Mouse (Mus musculus) liver, embryonic 14.5 days (tissue): ENCODE measurements at regions not wholly inside any gene's neighbourhood (a gene's known extent, or its start where the extent isn't known, plus 50 kb on each side); places are given as distances from the start of the nearest gene placed in this dataset.

Experiments used
- CTCF ChIP-seq: IDR thresholded peaks from 2 replicates; pipeline ENCODE4 v1.5.1; 2016; ENCODE audit warnings: antibody characterized with exemption, low read depth, control low read depth
- EP300 ChIP-seq: IDR thresholded peaks from 2 replicates; pipeline ENCODE4 v1.6.1; 2016; ENCODE audit warnings: antibody characterized with exemption, low read depth

- TF ChIP-seq CTCF (no peak), EP300 (no peak)
Measured at GRCm38 (mm10) chr2:133649874-133650481, 98.0 kb downstream of the Bmp2 start.
